Mouse (Mus musculus): ENCODE data around the gene Creg2.
"Not testable (repeated sequence)": the region's sequence is repeated elsewhere in the genome, so short reads cannot be mapped to it uniquely, and the experiment has no call there.

Creg2 gene

GRCm38 (mm10) chr1:39651241-39651548, at the start of gene Creg2:
Gene Creg2, minus strand, starts transcription at chr1:39651474.
- CTCF ChIA-PET: no interaction called here

- CTCF ChIA-PET: no interaction called here
These were observed 49.5 kb upstream of the Creg2 start for GRCm38 (mm10) chr1:39700599-39701273.

DNA sequence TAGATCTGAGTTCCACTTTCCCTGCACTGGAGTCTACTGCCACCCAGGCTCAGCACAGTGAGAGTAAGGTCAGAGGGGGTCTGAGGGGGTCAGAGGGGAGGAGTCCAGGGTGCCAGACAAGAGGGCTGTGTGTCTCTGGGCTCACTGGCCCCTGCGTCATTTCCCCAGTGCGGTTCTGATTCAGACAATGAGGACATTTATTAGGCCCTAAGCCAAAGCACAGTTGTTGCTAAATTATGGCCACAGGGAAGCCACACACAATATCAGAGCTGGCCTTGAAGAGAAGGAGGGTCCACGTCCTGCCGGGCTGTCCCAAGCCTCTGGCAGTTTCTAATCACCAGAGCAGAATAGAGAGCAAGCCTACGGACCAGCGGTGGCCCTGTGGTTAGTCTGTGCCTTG, 47.2 kb upstream of the Creg2 start:
- CTCF ChIA-PET: no interaction called here

DNA sequence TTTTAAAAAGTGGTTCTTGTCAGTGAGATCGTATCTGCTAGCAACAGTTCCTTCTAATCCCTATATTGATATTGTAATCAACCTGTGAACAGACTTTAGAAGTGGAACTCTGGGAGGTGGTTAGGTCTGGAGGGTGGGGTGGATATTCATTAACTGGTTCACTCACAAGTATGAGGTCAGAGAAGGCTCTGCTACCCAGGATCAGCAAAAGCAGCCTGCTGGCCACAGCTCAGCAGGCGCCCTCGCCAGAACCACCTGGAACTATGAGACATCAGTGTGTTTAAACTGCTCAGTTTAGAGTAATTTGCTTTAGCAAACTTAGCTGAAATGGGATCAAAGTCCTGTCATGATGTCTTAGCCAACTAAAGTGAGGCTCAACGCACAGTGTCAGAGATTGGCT, 43.9 kb upstream of the Creg2 start:
- CTCF ChIA-PET: no interaction called here

DNA sequence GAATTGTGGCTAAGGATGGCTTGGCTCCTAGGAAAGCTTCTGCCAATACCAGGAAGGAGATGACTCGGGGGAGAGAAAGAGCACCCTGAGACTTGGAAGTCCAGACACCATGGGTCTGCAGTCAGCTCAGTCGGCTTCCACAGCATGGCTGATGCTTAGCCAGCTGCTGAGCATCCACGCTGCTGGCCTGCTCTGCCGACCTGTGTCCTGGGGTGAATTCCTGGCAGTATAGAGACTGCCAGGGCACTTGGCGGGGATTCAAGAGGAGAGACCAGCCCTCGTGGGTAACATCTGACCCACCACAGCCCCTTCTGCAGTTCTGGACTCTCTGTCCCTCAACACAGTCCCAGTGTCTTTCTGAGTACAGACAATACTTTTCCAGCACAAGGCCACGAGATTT, 43.5 kb upstream of the Creg2 start:
- CTCF ChIA-PET: no interaction called here

GRCm38 (mm10) chr1:39691974-39692373, 40.7 kb upstream of the Creg2 start:
- CTCF ChIA-PET: no interaction called here

DNA sequence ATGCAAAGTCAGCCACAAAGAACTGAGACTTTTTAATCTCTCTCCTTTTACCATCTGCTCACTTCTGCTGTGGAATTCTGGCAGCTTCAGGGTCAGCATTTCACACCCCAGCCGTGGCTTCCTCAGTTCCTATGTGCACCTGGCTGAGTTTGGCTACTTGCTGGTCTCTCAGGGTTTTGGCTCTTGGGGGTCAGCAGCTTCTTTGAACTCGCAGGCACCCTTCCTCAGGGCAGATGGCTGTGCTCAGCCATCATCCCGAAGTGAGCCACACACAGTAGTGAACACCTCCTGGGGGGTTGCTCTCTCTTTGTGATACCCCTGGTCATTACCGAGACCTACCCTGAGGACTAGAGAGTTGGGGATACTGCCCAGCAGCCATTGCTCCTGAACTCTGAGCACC, 39.8 kb upstream of the Creg2 start:
- CTCF ChIA-PET: no interaction called here

DNA sequence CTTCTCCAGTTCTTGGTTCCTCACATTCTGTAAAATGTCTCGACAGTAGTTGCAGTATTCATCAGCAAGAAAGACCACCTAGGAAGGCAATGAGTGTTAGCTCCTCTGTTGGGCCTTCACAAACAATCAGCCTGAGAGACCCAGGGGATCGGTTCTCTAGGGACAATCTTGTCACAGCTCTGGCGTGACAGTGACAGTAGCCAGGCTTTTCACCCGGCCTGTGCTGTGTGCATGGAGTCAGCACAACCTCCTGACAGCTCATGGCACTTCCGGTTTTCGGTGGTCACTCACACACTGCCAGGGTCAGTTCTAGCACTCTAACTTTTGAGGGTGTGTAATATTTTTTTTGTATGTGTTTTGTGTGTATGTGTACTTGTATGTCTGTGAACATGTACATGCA, 37.3 kb upstream of the Creg2 start:
- CTCF ChIA-PET: no interaction called here

DNA sequence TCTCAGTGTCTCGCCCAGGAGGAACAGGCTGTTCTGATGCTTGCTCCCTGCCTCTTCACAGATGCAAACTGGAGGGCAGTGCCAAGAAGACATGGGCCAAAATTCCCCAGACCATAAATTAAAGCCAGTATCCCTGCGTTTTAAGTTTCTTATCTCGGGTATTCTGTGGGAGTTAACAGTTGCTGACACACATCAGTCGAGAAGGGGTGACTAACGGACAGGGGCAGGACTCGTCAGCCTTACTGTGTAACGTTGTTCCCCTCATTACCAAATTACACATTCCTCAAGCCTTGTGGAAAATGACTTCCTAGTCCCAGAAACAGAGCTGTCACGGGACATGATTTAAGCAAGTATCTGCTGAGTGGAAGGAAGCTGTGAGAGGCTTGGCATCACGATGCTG, 36.0 kb upstream of the Creg2 start:
- CTCF ChIA-PET: no interaction called here

GRCm38 (mm10) chr1:39685841-39686240, 34.6 kb upstream of the Creg2 start:
- CTCF ChIA-PET: interaction anchor here (0.7 kb wide), 1 partner anchor 472 kb away, joined by 5 read pairs; no protein-coding TSS in a partner anchor

GRCm38 (mm10) chr1:39681638-39682037, 30.4 kb upstream of the Creg2 start:
- CTCF ChIA-PET: no interaction called here

GRCm38 (mm10) chr1:39680546-39680945, 29.3 kb upstream of the Creg2 start:
- CTCF ChIA-PET: no interaction called here

DNA sequence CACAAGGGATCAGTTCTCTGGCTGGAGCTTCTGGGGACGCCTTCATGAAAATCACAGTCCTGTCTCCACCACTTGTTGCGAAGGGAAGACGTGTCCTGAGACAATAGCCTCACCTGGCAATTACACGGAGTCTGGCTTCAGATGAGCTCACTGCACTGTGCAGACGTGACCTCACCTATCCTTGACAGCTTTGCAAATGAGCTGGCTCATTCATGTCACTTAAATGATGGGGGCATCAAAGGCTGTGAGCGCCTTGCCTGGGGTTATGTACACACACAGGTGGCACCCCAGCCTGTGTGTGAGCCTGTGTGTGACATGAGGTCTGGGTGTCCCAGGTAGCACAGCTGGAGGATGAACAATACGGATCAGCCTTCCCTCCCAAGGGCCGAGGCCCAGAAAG, 27.6 kb upstream of the Creg2 start:
- CTCF ChIA-PET: interaction anchor here (0.7 kb wide), 1 partner anchor 15 kb away, joined by 3 read pairs; no protein-coding TSS in a partner anchor

- CTCF ChIA-PET: interaction anchor here (0.6 kb wide), 1 partner anchor 299 kb away, joined by 4 read pairs; no protein-coding TSS in a partner anchor
These were observed 25.1 kb upstream of the Creg2 start for GRCm38 (mm10) chr1:39676221-39676876.

DNA sequence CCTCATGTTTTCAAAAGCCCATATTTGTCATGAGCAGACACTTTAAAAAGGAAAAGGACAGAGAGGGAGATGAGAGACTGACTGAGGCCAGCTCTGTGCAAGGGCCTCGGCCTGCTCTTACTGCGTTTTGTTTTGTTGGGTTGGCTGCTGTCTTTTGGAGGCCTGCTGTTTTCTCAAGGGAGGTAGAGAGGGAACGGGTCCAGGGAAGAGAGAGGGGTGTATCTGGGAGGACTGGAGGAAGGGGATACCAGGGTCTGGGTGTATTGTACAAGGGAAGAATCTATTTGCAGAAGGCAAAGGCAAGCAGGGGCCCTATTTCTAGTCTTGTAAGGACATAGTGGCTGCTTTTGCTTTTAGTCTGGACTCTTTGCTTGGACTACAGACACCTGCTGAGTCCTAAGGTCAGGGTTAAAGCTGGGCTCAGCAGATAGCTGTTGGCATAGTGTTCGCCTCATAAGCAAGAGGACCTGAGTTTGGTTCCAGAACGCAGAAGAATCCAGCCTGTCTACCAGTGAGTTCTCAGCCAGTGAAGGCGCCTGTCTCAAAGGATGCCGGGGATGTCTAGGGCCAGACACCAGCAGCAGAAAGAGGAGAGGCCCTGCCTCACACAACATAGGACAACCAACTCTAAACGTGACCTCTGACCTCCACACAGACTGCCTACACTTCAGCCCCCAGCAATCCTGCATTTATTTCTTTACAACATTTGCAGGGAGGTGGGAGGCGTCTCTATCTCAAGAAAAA, 21.3 kb upstream of the Creg2 start:
- CTCF ChIA-PET: no interaction called here

GRCm38 (mm10) chr1:39670211-39670935, 19.1 kb upstream of the Creg2 start:
- CTCF ChIA-PET: no interaction called here

- CTCF ChIA-PET: no interaction called here
These were observed 15.5 kb upstream of the Creg2 start for GRCm38 (mm10) chr1:39666751-39667252.

DNA sequence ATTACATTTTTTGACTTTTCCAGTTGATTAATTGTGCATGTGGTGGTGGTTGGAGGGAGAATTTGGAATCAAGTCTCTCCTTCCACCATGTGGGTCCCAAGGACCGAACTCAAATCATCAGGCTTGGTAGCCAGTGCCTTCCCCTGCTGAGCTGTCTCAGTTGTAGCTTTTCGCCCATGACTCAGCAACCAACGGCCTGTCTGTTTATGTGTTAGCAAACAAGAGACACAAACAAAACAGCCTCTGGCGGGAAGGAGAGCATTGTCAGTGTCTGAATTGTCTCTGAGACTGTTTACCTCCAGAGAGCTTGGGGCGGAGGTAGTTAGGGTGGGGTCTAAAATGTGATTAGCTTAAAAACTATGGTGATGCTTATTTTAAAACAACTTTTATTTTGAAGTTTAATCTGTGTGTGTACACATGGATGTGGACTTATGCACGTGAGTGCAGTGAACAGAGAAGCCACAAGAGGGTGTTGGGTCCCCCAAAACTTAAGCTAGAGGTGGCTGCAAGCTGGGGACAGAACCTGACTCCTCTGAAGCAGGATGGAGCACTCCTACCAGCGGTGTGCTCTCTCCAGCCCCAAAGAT, 12.9 kb upstream of the Creg2 start:
- CTCF ChIA-PET: no interaction called here

DNA sequence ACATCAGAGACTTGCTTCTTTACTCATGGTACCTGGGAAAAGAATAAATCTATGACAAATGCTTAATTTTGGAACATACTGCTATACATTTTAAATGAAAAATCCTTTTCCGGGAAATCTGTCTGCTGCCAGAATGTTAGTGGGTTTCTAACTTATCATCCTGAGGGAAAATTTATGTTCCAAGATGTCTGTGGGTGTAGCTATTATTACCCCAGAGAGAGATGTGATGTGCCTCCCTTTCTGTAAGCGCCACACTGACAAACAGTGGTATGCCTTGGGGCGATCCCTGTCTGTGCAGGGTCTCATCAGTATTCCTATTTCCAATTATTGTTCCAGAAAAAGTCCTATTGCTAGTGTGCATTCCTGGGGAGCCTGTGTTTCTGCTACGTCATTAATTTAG, 11.8 kb upstream of the Creg2 start:
- CTCF ChIA-PET: no interaction called here

DNA sequence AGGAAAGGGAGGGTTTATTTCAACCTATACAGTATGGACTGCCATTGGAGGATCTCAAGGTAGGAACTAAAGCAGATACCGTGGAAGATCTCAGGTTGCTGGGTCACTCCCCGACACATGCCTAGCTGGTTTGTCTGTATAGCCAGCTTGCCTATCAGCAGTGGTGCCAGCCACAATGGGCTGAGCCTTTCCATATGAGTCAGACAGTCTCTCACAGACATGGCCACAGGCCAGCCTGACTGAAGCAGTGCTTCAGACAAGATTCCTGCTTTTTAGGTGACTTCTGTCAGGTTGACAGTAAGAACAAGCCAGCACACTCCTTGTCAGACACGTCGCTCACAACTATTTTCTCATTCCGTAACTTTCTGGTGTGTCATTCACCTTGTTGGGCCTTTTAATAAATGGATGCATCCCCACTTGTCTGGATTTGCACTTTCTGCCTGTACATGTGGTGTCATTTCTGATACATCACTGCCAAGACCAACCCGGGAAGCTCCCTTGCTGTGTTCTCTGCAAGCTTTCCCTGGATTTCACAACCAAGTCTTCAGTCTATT, 5.8 kb upstream of the Creg2 start:
- CTCF ChIA-PET: no interaction called here

GRCm38 (mm10) chr1:39654901-39655300, 3.6 kb upstream of the Creg2 start:
- CTCF ChIA-PET: not testable (repeated sequence)

- CTCF ChIA-PET: interaction anchor here (0.5 kb wide), 1 partner anchor 988 kb away, joined by 4 read pairs; no protein-coding TSS in a partner anchor
These were observed 1.8 kb upstream of the Creg2 start for GRCm38 (mm10) chr1:39653028-39653427.
